Comparison of ENCODE assay signal across 9 mouse cellular contexts in genomic region chr11:116329314-116330210, GRCm38 (mm10). TPM values are rescaled to one million over a fixed set of nuclear protein-coding genes. Genes with fewer than 3 reads are reported as not detected.
DNase-seq lines count a peak whose midpoint lies in the region; ATAC-seq and TF ChIP-seq lines count a peak whose summit lies in the region.
"Had no signal": no experiment of that assay in that cellular context is flagged by ENCODE, and none has a peak within 500 bp of the region (broad histone marks: within the 10 kb centered on the region; RNA-seq: fewer than 3 reads in every experiment).

No protein-coding gene starts in this region.

- H3K9me3 ChIP-seq in ES-Bruce4 (replicated peaks; ENCODE audit: control insufficient read depth, insufficient read depth, low read length, poor library complexity, severe bottlenecking) = no peaks in the 10 kb centered on the region
- no peaks in the 10 kb centered on the region for H3K9me3 ChIP-seq in hindbrain, embryonic 13.5 days
- no peaks in the 10 kb centered on the region for H3K9me3 ChIP-seq in lung, embryonic 16.5 days (ENCODE audit: control insufficient read depth, low read length)
- H3K9me3 ChIP-seq in liver, postnatal 0 days (ENCODE audit: low read length) = no peaks in the 10 kb centered on the region

- WGBS in hindbrain, embryonic 13.5 days = 29% methylated on average over 18 of the region's 18 CpGs
- whole genome bisulfite sequencing in lung, embryonic 16.5 days = 46% methylated on average over 18 of the region's 18 CpGs
- 70% methylated on average over 18 of the region's 18 CpGs for WGBS in liver, postnatal 0 days (ENCODE audit: insufficient replicate concordance)

- no peaks in the 10 kb centered on the region for H3K27me3 ChIP-seq in ES-Bruce4 (ENCODE audit: control insufficient read depth, insufficient read depth, low read length, poor library complexity, severe bottlenecking)
- peaks cover 16% of the 10 kb centered on the region for H3K27me3 ChIP-seq in hindbrain, embryonic 13.5 days
- peaks cover 19% of the 10 kb centered on the region for H3K27me3 ChIP-seq in lung, embryonic 16.5 days (ENCODE audit: control insufficient read depth, insufficient read depth, low read depth, low read length)
- peaks cover 15% of the 10 kb centered on the region for H3K27me3 ChIP-seq in liver, postnatal 0 days (ENCODE audit: insufficient read depth, low read length)

- peak; percentile 68 for ATAC-seq in hindbrain, embryonic 13.5 days (ENCODE audit: low FRiP score)
- ATAC-seq in lung, embryonic 16.5 days (ENCODE audit: low read depth) = peak; percentile 44
- no peak for ATAC-seq in liver, postnatal 0 days
- ATAC-seq in CD4-positive, CD25-positive, alpha-beta regulatory T cell, adult 4 months = no peak

- peaks cover 27% of the 10 kb centered on the region for H3K4me1 ChIP-seq in ES-Bruce4 (ENCODE audit: control insufficient read depth, insufficient read depth, low read length)
- H3K4me1 ChIP-seq in hindbrain, embryonic 13.5 days (replicated peaks) = peaks cover 61% of the 10 kb centered on the region
- H3K4me1 ChIP-seq in lung, embryonic 16.5 days (replicated peaks; ENCODE audit: control insufficient read depth, insufficient read depth, low read length) = peaks cover 21% of the 10 kb centered on the region
- peaks cover 19% of the 10 kb centered on the region for H3K4me1 ChIP-seq in liver, postnatal 0 days (ENCODE audit: insufficient read depth)

- H3K27ac ChIP-seq in ES-Bruce4 (ENCODE audit: insufficient read depth, low read length) = peak overlapping the region; percentile 86
- peak overlapping the region; percentile 87 for H3K27ac ChIP-seq in hindbrain, embryonic 13.5 days
- no peak overlapping the region for H3K27ac ChIP-seq in lung, embryonic 16.5 days (ENCODE audit: low read length)
- no peak overlapping the region for H3K27ac ChIP-seq in liver, postnatal 0 days (ENCODE audit: low read depth)
- H3K27ac ChIP-seq: liver, embryonic 14.5 days had no signal

- no peak overlapping the region for H3K4me3 ChIP-seq in ES-Bruce4 (ENCODE audit: low read depth, low read length)
- no peak overlapping the region for H3K4me3 ChIP-seq in hindbrain, embryonic 13.5 days
- H3K4me3 ChIP-seq in lung, embryonic 16.5 days (ENCODE audit: low read length) = no peak overlapping the region
- no peak overlapping the region for H3K4me3 ChIP-seq in liver, postnatal 0 days (ENCODE audit: low read depth, low read length)

- H3K4me2 ChIP-seq in hindbrain, embryonic 13.5 days = no peak overlapping the region
- H3K4me2 ChIP-seq in lung, embryonic 16.5 days (ENCODE audit: low read depth, low read length) = no peak overlapping the region
- H3K4me2 ChIP-seq in liver, postnatal 0 days (ENCODE audit: low read depth, low read length) = no peak overlapping the region

- peak; percentile 46 for DNase-seq in embryo, embryonic 11 days
- DNase-seq in embryo, embryonic 9.5 days (ENCODE audit: extremely low spot score) = no peak
- no peak for DNase-seq in liver, postnatal 0 days
- DNase-seq in adrenal gland, postnatal 10 days = no peak

- peak overlapping the region; percentile 26 for H3K9ac ChIP-seq in ES-Bruce4 (ENCODE audit: low read depth, poor library complexity, severe bottlenecking)
- H3K9ac ChIP-seq in hindbrain, embryonic 13.5 days = peak overlapping the region; percentile 53; the same call in 1 of the 2 replicates
- H3K9ac ChIP-seq in lung, embryonic 16.5 days (ENCODE audit: low read length) = no peak overlapping the region
- no peak overlapping the region for H3K9ac ChIP-seq in liver, postnatal 0 days (replicated peaks)
- H3K9ac ChIP-seq: liver, embryonic 14.5 days had no signal

- no peak for TF ChIP-seq POLR2A in ES-Bruce4 (IDR thresholded peaks at IDR 0.05; ENCODE audit: insufficient read depth, low read length)

- TF ChIP-seq EP300 in ES-Bruce4 (IDR thresholded peaks at IDR 0.05; ENCODE audit: insufficient read depth, low read depth, low read length) = peak; percentile 61
- TF ChIP-seq EP300 in liver, postnatal 0 days (IDR thresholded peaks at IDR 0.05; ENCODE audit: low read depth) = no peak

- no peak for TF ChIP-seq CTCF in ES-Bruce4 (IDR thresholded peaks at IDR 0.05; ENCODE audit: low read depth, low read length)
- TF ChIP-seq CTCF in liver, postnatal 0 days (IDR thresholded peaks at IDR 0.05; ENCODE audit: low read depth) = no peak

- no peaks in the 10 kb centered on the region for H3K36me3 ChIP-seq in ES-Bruce4 (ENCODE audit: control insufficient read depth, insufficient read depth, low read length, poor library complexity, severe bottlenecking)
- no peaks in the 10 kb centered on the region for H3K36me3 ChIP-seq in hindbrain, embryonic 13.5 days
- H3K36me3 ChIP-seq in lung, embryonic 16.5 days (ENCODE audit: control insufficient read depth, insufficient read depth, low read length) = no peaks in the 10 kb centered on the region
- no peaks in the 10 kb centered on the region for H3K36me3 ChIP-seq in liver, postnatal 0 days (replicated peaks; ENCODE audit: insufficient read depth, low read length)

RNA-seq across cellular contexts. Expression of gene Foxj1, which starts 5.6 kb away (rescaled TPM):
- 11.7 and 12.3 TPM in 2 replicates for polyA plus RNA-seq in ES-Bruce4 (2011; ENCODE audit: insufficient read depth, insufficient read length, low read depth, missing spikeins)
- polyA plus RNA-seq in hindbrain, embryonic 13.5 days (2015; fragmentation: Nextera tagmentation; extraction: Ambion mirVana) = 14.2 and 24.3 TPM in 2 replicates
- 22.1 and 24.6 TPM in 2 replicates for polyA plus RNA-seq in lung, embryonic 16.5 days (2015; fragmentation: Nextera tagmentation; extraction: Ambion mirVana)
- 0.07 and 0.14 TPM in 2 replicates for polyA plus RNA-seq in liver, postnatal 0 days (2015; fragmentation: Nextera tagmentation; extraction: Ambion mirVana)
- not detected for polyA plus RNA-seq in CD4-positive, CD25-positive, alpha-beta regulatory T cell, adult 4 months (2017; shearing (Covaris generic))
- under 1 TPM; 0.18 to 0.30 TPM for total RNA-seq in adrenal gland, postnatal 10 days (2021)

RNA-seq across cellular contexts. Expression of gene Exoc7, which starts 22.5 kb away (rescaled TPM):
- polyA plus RNA-seq in ES-Bruce4 (2011; ENCODE audit: insufficient read depth, insufficient read length, low read depth, missing spikeins) = 93.3 and 95.2 TPM in 2 replicates
- 94.4 and 97.5 TPM in 2 replicates for polyA plus RNA-seq in hindbrain, embryonic 13.5 days (2015; fragmentation: Nextera tagmentation; extraction: Ambion mirVana)
- 62.8 and 68.5 TPM in 2 replicates for polyA plus RNA-seq in lung, embryonic 16.5 days (2015; fragmentation: Nextera tagmentation; extraction: Ambion mirVana)
- polyA plus RNA-seq in liver, postnatal 0 days (2015; fragmentation: Nextera tagmentation; extraction: Ambion mirVana) = 18.1 and 18.4 TPM in 2 replicates
- polyA plus RNA-seq in CD4-positive, CD25-positive, alpha-beta regulatory T cell, adult 4 months (2017; shearing (Covaris generic)) = 100 to 1,000 TPM in 1 of 2 experiments, 10 to 100 TPM in 1; 98.4 to 123 TPM
- total RNA-seq in adrenal gland, postnatal 10 days (2021) = 10 to 100 TPM; 57.0 to 70.2 TPM

RNA-seq across cellular contexts. Expression of gene Galr2, which starts 48.8 kb away (rescaled TPM):
- polyA plus RNA-seq in ES-Bruce4 (2011; ENCODE audit: insufficient read depth, insufficient read length, low read depth, missing spikeins) = 0.35 and 0.61 TPM in 2 replicates
- 0.27 and 0.56 TPM in 2 replicates for polyA plus RNA-seq in hindbrain, embryonic 13.5 days (2015; fragmentation: Nextera tagmentation; extraction: Ambion mirVana)
- 0.21 and 0.25 TPM in 2 replicates for polyA plus RNA-seq in lung, embryonic 16.5 days (2015; fragmentation: Nextera tagmentation; extraction: Ambion mirVana)
- polyA plus RNA-seq in liver, postnatal 0 days (2015; fragmentation: Nextera tagmentation; extraction: Ambion mirVana) = not detected in 2 replicates
- polyA plus RNA-seq in CD4-positive, CD25-positive, alpha-beta regulatory T cell, adult 4 months (2017; shearing (Covaris generic)) = not detected
- under 1 TPM; 0.15 to 0.36 TPM for total RNA-seq in adrenal gland, postnatal 10 days (2021)

RNA-seq across cellular contexts. Expression of gene Srp68, which starts 55.5 kb away (rescaled TPM):
- 101 and 107 TPM in 2 replicates for polyA plus RNA-seq in ES-Bruce4 (2011; ENCODE audit: insufficient read depth, insufficient read length, low read depth, missing spikeins)
- polyA plus RNA-seq in hindbrain, embryonic 13.5 days (2015; fragmentation: Nextera tagmentation; extraction: Ambion mirVana) = 63.7 and 64.4 TPM in 2 replicates
- polyA plus RNA-seq in lung, embryonic 16.5 days (2015; fragmentation: Nextera tagmentation; extraction: Ambion mirVana) = 75.3 and 79.2 TPM in 2 replicates
- polyA plus RNA-seq in liver, postnatal 0 days (2015; fragmentation: Nextera tagmentation; extraction: Ambion mirVana) = 20.9 and 23.8 TPM in 2 replicates
- 10 to 100 TPM; 39.5 to 53.9 TPM for polyA plus RNA-seq in CD4-positive, CD25-positive, alpha-beta regulatory T cell, adult 4 months (2017; shearing (Covaris generic))
- 10 to 100 TPM; 63.3 to 64.9 TPM for total RNA-seq in adrenal gland, postnatal 10 days (2021)

Comparison
In these comparisons a context has a peak if more than half of its experiments do, and no peak if none do; other contexts are left out.
1. H3K27ac ChIP-seq: peak in ES-Bruce4 (single experiment) and hindbrain, embryonic 13.5 days (single experiment); none in lung, embryonic 16.5 days (single experiment) and liver, postnatal 0 days (single experiment).
2. H3K9ac ChIP-seq: peak in ES-Bruce4 (single experiment) and hindbrain, embryonic 13.5 days (single experiment); none in lung, embryonic 16.5 days (single experiment) and liver, postnatal 0 days (single experiment).
3. ATAC-seq: peak in hindbrain, embryonic 13.5 days (single experiment) and lung, embryonic 16.5 days (single experiment); none in liver, postnatal 0 days (single experiment) and CD4-positive, CD25-positive, alpha-beta regulatory T cell, adult 4 months (single experiment).
4. RNA of gene Foxj1, which starts 5.6 kb away (polyA plus RNA-seq): 14.2 to 24.3 TPM in hindbrain, embryonic 13.5 days, 22.1 to 24.6 TPM in lung, embryonic 16.5 days and 11.7 to 12.3 TPM in ES-Bruce4; 0.07 to 0.14 TPM in liver, postnatal 0 days and not detected in CD4-positive, CD25-positive, alpha-beta regulatory T cell, adult 4 months; every median in the first group is over 10 times any median in the second.